Mouse (Mus musculus) lung, postnatal 36 days (tissue): ENCODE data around the gene Tlx3.

Source experiments
- DNase-seq: peaks from one replicate; pipeline ENCODE4 v3.0.0; 2022; ENCODE audit warnings: mixed read lengths

Tlx3 gene

GRCm38 (mm10) chr11:33203383-33204328 is at the start of gene Tlx3:
TSS of gene Tlx3 (minus strand) at chr11:33203589.
- DNase-seq = no peak

GRCm38 (mm10) chr11:33240295-33240694 is 36.9 kb upstream of the Tlx3 start:
- DNase-seq = no peak

GRCm38 (mm10) chr11:33234134-33234533 is 30.7 kb upstream of the Tlx3 start:
- no peak for DNase-seq

- DNase-seq = no peak
Measured at GRCm38 (mm10) chr11:33232056-33232455, 28.7 kb upstream of the Tlx3 start.

GRCm38 (mm10) chr11:33228186-33228585 is 24.8 kb upstream of the Tlx3 start:
- DNase-seq = no peak

GRCm38 (mm10) chr11:33226516-33226915 is 23.1 kb upstream of the Tlx3 start:
- no peak for DNase-seq

- no peak for DNase-seq
Measured at GRCm38 (mm10) chr11:33221566-33222365, 18.4 kb upstream of the Tlx3 start.

- DNase-seq = no peak
Measured at GRCm38 (mm10) chr11:33220763-33221162, 17.4 kb upstream of the Tlx3 start.

- no peak for DNase-seq
Measured at GRCm38 (mm10) chr11:33217384-33218079, 14.1 kb upstream of the Tlx3 start.

GRCm38 (mm10) chr11:33207411-33207810 is 4.0 kb upstream of the Tlx3 start:
- no peak for DNase-seq

GRCm38 (mm10) chr11:33204966-33205365 is 1.6 kb upstream of the Tlx3 start:
- DNase-seq = no peak

GRCm38 (mm10) chr11:33204329-33204705 is 928 bp upstream of the Tlx3 start:
- no peak for DNase-seq

GRCm38 (mm10) chr11:33202972-33203371 is 417 bp downstream of the Tlx3 start:
- no peak for DNase-seq

GRCm38 (mm10) chr11:33202296-33202695 is 1.1 kb downstream of the Tlx3 start:
- no peak for DNase-seq

GRCm38 (mm10) chr11:33201626-33202010 is 1.8 kb downstream of the Tlx3 start:
- DNase-seq = no peak

GRCm38 (mm10) chr11:33200764-33201625 is 2.4 kb downstream of the Tlx3 start:
- DNase-seq = no peak

GRCm38 (mm10) chr11:33199906-33200763 is 3.3 kb downstream of the Tlx3 start:
- no peak for DNase-seq

- no peak for DNase-seq
Measured at GRCm38 (mm10) chr11:33199117-33199514, 4.3 kb downstream of the Tlx3 start.

- DNase-seq = no peak
Measured at GRCm38 (mm10) chr11:33198351-33199116, 4.9 kb downstream of the Tlx3 start.

GRCm38 (mm10) chr11:33197673-33198072 is 5.7 kb downstream of the Tlx3 start:
- no peak for DNase-seq
